Mouse (Mus musculus) bone marrow, adult 2 months (tissue): ENCODE measurements around the gene Alx3.

Source experiments
- CTCF ChIP-seq: fragments of 200-500 bp; IDR thresholded peaks from 2 replicates; pipeline ENCODE4 v1.5.1; 2011; ENCODE audit warnings: low read length, control low read depth; ENCODE audit not compliant: control insufficient read depth, insufficient read depth
- POLR2A ChIP-seq: fragments of 200-500 bp; IDR thresholded peaks from 2 replicates; pipeline ENCODE4 v1.6.1; 2011; ENCODE audit warnings: low read depth, mild to moderate bottlenecking, control low read depth, low read length, borderline replicate concordance; ENCODE audit not compliant: control insufficient read depth

GRCm38 (mm10) chr3:107595938-107596461, 1.2 kb downstream of the Alx3 start:
- TF ChIP-seq CTCF (no peak), POLR2A (no peak)
